Mouse (Mus musculus) c-Kit-positive CD71-positive TER-119-negative erythroid progenitor cells, embryonic 14.5 days (primary cell): Measurements from ENCODE around the gene Plxna2.

Experiments used
- DNase-seq: peaks from one replicate; pipeline ENCODE4 v3.0.0-alpha.2; 2013; ENCODE audit warnings: low read depth

Gene Plxna2

GRCm38 (mm10) chr1:194706566-194706965, 88.5 kb downstream of the Plxna2 start:
- peak; percentile 9 for DNase-seq

DNA sequence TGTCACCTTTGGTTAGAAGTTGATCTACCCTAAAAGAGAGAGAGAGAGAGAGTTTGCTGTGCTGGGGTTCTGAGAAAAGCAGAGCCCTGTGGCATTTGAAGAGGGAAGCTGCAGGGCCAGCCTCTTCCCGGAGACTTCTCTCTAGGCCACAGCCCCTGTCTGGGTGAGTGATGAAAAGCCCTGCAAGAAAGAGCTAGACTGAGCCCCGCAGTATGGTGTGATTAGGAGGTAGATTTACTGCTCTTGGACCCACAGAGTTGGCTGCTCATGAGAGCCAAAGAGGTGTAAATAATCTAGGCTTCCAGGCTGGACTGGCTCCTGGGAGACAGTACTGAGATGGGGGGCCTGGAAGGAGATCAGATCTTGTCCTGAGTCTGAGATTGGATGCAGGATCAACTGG, 94.4 kb downstream of the Plxna2 start:
- no peak for DNase-seq

- DNase-seq = no peak
Measured at GRCm38 (mm10) chr1:194714138-194715031, 96.4 kb downstream of the Plxna2 start.

DNA sequence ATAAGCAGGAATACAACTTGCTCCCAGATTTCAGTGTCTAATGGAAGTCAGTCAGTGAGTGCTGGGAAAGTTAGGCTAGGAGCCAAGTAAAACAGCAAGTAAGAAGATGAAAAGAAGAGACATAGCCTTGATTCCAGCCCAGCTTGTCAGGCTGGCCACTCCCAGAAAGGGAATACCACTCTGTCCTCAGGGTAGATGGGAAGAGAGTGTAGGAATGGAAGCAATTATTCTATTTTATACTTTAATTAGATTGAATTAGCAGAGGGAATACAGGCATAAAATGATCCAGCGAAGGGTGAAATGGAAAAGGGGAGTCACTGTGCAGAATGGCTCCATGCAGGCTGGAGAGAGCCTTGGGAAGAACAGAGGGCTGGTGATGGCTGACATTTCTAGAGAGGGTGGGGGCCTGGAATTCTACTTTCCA, 99.4 kb downstream of the Plxna2 start:
- DNase-seq = no peak

- no peak for DNase-seq
Measured at GRCm38 (mm10) chr1:194720406-194720805, 102.4 kb downstream of the Plxna2 start.

- no peak for DNase-seq
Measured at GRCm38 (mm10) chr1:194721260-194721659, 103.2 kb downstream of the Plxna2 start.

DNA sequence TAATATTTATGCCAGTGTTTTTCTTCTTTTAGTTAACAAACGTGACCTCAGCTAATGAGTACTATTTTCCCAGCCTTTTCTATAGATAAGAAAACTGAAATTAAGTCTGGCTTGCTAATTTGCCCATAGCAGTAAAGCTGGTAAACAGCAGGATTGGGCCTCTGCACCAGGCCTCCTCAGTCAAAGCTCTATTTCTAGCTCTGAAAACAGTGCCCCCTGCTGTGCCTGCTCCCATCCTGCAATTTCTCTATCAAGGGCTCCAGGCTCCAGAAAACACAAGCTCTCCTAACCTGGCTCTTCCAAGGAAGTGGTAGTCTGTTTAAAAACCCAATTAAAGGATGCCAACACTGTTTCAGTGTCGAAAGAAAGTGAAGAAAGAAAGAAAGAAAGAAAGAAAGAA, 104.3 kb downstream of the Plxna2 start:
- DNase-seq = peak; percentile 47

- no peak for DNase-seq
Measured at GRCm38 (mm10) chr1:194734836-194735235, 116.8 kb downstream of the Plxna2 start.

GRCm38 (mm10) chr1:194739894-194740293, 121.9 kb downstream of the Plxna2 start:
- no peak for DNase-seq

- no peak for DNase-seq
Measured at GRCm38 (mm10) chr1:194742901-194743422, 124.9 kb downstream of the Plxna2 start.

GRCm38 (mm10) chr1:194745177-194745934, 127.3 kb downstream of the Plxna2 start:
- no peak for DNase-seq

GRCm38 (mm10) chr1:194746332-194747249, 128.6 kb downstream of the Plxna2 start:
- DNase-seq = no peak

DNA sequence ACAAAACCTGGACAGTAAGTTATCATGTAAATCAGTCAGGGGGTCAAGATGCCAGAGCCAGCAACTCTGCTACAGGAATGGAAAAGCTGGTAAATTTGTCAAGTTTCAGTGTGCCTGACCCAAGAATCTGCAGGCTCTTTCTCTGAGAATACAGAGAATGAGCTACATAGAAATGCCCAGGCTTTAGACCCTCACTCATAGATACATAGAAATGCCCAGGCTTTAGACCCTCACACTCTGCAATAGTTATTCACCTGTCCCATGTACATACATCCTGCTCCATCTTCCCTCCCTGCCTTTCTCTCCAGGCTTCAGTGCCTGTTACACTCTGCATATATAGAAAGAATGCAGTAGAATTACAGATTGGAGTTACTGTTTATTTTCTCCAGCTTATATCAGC, 129.2 kb downstream of the Plxna2 start:
- no peak for DNase-seq

DNA sequence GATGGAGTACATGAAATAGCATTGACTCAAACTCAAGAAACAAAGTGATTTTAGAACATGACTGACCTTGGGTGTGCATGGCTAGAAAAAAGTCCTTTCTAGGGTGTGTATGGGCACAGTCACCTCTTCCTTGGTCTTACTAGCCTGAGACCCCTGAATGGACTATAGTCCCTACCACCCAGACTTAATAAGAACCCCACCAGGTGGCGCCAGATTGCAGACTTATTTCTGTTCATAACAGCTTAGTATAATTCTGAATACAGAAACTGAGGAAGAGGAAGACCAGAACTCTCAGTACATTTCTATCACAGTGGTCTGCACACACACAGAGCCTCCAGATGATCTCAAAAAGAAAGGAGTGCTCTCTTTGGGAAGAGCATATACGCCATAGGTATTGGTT, 135.2 kb downstream of the Plxna2 start:
- peak; percentile 55 for DNase-seq

GRCm38 (mm10) chr1:194756001-194756400, 138.0 kb downstream of the Plxna2 start:
- no peak for DNase-seq

- DNase-seq = no peak
Measured at GRCm38 (mm10) chr1:194756409-194756808, 138.4 kb downstream of the Plxna2 start.

DNA sequence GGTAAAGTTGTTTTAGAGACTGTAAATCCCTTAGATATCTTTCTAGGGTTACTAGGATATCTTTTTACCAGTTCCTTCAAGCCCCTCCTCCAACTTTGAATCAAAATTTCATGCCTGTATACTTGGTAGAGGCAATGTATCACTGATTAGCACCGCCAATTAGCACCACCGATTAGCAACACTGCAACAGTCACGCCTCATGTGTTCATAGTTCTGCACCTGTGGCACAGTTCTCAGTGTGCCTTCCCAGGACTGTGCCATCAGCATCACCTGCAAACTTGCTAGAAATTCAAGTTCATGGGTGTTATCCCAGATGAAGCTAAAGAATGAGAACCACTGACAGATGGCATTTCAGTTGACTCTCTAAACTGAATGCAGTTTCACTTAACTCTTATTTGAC, 138.8 kb downstream of the Plxna2 start:
- no peak for DNase-seq

GRCm38 (mm10) chr1:194761432-194762212, 143.6 kb downstream of the Plxna2 start:
- peak; percentile 56 for DNase-seq

DNA sequence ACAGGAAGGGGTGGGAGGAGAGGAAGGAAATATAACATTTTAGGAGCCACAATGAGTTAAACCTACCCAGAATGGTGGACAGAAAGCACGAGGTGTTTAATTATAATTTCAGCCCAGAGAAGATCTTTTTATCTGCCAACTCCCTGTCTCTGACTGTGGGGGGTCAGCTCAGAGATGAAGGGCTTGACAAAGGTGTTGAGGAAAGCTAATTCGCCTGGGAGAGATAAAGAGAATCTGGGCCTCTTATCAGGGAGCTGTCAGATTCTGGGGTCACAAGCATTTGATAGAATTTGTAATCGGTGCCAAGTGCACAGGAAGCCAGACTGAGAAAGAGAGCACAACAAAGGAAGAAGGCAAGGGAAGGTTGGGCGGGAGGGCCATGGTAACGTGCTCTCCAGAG, 144.9 kb downstream of the Plxna2 start:
- no peak for DNase-seq

- no peak for DNase-seq
Measured at GRCm38 (mm10) chr1:194764951-194765350, 146.9 kb downstream of the Plxna2 start.

GRCm38 (mm10) chr1:194768799-194769198, 150.8 kb downstream of the Plxna2 start:
- DNase-seq = no peak
